Mouse (Mus musculus) kidney, adult 9 months (tissue): ENCODE measurements at regions not wholly inside any gene's neighbourhood (a gene's known extent, or its start where the extent isn't known, plus 50 kb on each side); places are given as distances from the start of the nearest gene placed in this dataset.

ENCODE experiments used
- DNase-seq: peaks from one replicate; pipeline ENCODE4 v3.0.0; 2022

- DNase-seq, result peak; percentile 13
These were observed 409.3 kb upstream of the Fat1 start for GRCm38 (mm10) chr8:44525915-44526314.

GRCm38 (mm10) chr8:44529696-44530095 lies 405.6 kb upstream of the Fat1 start:
- no peak for DNase-seq

- DNase-seq, result no peak
These were observed 386.4 kb upstream of the Fat1 start for GRCm38 (mm10) chr8:44548885-44549284.

- no peak for DNase-seq
These were observed 376.1 kb upstream of the Fat1 start for GRCm38 (mm10) chr8:44559161-44559560.

GRCm38 (mm10) chr8:44576314-44576858 lies 358.9 kb upstream of the Fat1 start:
- DNase-seq, result no peak

GRCm38 (mm10) chr8:44576993-44577392 lies 358.3 kb upstream of the Fat1 start:
- no peak for DNase-seq
